Mouse (Mus musculus) left cerebral cortex, postnatal 36 days (tissue): ENCODE results near the gene Tubd1. TPM values are rescaled to one million over a fixed set of nuclear protein-coding genes. Genes with fewer than 3 reads are reported as not detected.

Experiments used
- DNase-seq, 2 experiments: peaks; one replicate each; pipeline ENCODE4 v3.0.0; 2021 to 2022; ENCODE audit warnings: low spot score in 2 of 2, mixed read lengths in 1 of 2
- intact Hi-C: fragments of 180-260 bp; cut with DNase I; formaldehyde crosslinking; loops from one replicate; pipeline ENCODE4 v1.15.1; 2025
- total RNA-seq, 2 experiments: library from RNA; stranded (reverse); gene quantifications; 2 replicates each; pipeline ENCODE4 v1.2.3; 2021

Tubd1 gene
- total RNA-seq, 2 experiments from 2014 or later = 5.3 to 6.1 TPM

DNA sequence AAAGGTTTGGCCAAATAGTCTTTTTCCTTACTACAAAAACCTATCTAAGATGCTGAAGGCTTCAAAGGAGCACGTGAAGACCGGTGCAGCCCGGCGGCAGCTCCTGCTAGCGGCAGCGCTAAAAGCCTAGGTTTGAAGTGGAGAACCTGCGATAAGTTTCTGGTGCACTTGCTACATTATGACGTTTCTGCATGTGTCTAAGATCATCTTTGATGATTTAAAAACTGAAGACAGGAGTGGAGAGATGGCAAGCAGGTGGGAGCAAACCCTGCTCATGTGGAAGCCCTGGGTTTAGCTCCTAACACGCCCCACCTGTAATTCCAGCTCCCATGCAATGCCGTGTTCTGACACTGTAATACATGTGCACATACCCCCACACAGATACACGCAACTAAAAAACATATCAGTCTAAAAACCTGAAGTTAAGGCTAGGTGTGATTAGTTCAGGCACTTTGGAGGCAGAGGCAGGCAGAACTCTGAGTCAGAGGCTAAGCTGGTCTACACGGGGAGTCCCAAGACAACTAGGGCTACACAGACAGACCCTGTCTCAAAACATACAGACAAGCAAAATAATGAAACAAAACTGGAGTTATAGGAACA lies 37.3 kb downstream of the Tubd1 start:
- DNase-seq = no peak
- intact Hi-C loops = no loop called here

DNA sequence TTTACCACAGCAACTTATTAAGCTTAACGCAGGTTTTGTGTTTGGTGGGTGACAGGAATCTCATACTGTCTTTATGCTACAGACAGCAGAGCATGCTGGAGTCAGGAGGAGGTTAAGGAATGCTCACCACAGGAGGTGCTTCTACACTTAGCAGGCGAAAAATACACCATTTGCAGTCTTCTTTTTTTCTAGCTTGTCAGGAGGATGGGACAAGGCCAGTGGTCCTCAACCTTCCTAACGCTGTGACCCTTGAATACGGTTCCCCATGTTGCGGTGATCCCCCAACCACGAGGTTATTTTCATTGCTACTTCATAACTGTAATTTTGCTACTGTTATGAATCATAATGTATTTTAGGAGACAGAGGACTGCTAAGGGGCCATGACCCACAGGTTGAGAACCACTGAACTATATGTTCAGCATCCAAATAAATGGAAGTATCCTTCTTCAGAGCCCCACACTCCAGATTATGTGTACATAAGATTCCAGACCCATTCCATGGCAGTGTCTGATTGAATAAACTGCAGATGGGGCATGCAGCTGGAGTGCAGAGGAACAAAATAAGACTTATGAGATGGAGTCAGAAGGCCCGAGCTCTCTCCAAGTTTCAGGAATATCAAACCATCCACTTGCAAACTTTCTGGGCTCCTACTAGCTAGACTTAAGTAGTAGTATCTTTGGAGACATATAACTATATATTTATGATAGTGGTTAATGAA lies 37.9 kb downstream of the Tubd1 start:
- no peak for DNase-seq
- intact Hi-C loops = no loop called here

DNA sequence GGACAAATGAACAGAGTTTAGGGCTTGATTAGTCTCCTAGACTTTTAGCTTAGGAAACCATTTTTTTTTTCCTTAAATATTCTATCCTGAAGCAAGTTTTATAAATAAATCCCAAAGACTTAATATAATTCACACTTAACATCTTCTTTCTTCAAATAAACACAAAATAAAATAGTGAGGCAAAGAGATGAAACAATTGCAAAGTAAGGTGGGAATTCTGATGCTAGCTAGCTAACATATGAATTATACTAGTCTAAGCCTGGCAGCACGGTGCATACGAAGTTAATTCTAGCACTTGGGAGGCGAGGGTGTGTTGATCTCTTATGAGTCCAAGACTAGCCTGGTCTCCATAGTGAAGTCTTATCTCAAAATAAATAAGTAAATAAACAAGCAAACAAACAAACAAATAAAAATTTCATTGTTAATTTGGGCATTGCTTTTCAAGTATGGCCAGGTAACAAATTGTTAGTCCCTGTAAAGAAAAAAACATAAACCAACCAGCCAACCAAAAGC lies 38.6 kb downstream of the Tubd1 start:
- DNase-seq = no peak
- intact Hi-C loops = no loop called here

DNA sequence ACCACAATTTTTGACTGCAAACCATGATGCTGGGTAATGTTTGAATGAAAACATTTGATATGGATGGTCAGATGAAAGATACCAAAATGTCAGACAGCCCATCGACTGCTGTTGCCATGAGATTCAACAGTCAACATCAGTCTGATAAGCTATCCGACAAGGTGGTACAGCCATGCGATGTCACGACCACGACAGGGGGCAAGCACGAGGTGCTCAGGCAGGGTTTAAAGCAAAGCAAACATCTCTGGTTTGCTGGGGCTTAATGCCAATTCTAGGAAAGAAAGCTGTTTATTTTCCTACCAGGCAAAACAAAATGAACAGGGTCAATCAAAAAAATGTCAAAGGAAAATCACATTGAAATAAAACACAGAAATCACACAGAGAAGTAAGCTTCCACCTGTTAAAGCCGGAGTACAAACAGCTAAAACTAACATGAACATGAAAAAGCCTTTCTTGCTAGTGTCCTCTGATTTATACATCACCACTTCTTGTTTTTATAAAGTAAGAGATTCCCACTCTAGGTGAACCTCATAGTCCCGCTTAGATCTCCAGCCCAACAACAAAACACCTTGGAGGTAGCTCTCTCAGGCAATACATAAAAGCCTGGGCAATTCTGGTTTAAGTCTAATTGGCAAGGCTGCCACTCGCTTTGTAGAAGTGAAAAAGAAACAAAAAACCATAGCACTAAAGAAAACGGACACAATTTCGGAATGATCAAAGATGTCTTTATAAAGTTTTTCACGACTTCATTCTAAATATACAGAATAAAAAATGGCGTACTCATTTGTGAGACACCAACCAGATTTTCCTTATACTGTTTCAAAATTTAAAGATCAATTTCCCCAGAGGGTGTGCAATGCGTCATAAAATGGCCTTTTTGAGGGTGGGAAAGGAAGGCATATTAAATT lies 39.5 kb downstream of the Tubd1 start:
- intact Hi-C loops = no loop called here
- DNase-seq = no peak

DNA sequence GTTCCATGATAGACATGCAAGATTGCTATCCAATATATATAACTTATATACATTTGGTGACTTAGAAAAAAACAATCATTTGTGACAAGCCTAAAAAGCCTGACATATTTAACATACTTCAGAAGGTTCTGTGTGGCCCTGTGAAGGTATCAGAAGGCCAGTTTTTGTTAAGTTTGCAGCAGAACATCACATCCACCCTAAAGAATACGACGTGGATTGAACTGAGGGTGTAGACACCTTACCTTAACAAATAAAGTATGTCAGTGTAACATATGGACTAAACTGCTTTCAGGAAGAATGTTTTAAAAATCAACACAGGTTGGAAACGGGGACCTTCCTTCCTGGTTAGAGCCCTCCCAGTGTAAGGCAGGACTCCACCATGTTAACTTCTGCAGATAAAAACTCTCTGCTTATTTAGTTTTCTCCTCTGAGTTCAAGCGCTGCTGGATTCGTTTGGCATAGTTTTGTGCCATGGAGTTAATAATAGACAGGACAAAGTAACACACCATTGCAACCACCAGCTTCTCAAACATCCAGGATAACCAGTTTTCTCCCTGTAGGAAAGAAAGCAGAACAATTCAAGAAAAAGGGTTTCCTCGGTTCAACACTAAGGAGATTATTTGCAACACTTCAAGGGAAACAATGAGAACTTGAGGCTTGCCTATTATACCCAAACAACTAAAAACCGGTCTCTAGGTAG lies 40.3 kb downstream of the Tubd1 start:
- intact Hi-C loops = no loop called here
- DNase-seq = no peak

DNA sequence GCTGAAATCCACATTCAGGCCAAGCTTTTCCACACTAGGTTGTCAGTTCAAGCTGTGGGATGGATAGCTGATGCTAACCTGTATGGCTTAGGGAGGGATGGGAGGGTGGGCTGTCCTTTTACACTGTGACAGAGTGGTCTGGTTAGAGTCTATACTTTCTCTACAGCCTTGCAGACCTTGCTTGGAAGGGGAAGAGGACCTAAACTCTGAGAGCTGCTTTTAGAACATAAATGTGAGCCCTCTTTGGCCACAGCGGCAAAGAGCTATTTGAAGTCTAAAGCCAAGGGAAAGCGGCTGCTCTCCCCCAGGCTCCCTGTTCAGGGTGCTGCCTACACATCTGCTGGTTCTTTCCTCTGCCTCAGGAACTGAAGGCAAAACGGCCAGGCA lies 40.8 kb downstream of the Tubd1 start:
- intact Hi-C loops = no loop called here
- no peak for DNase-seq

DNA sequence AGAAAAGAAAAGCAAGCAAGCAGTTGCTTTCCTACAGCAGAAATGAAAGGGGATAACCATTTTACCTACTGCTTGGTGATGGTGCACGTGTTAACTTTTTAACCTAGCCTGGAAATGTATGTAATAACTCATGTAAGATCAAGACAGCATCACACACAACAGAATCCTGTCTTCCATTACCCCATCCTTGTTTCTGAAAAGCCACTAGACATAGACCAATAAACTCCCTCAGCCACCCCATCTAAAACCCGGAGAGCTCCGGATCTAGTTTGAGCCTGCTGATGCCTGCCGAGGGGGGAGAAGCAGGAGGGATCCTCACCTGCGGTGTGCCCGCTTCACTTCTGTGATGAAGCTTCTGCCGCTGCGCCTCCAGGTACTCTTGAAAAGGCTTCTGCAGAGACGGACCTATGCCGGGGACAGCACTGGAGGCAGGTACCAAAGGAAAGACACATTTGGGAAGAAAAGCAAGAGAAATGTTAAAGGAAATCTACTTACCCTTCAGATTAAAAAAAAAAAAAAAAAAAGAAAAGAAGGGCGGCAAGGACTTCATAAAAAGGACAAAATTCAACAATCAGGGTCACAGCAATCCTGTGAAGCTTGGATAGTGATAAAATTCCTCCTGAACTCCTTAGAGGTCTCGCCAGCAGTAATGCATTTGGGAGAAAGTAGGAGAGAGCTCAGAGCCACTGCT lies 41.5 kb downstream of the Tubd1 start:
- DNase-seq = no peak
- intact Hi-C loops = no loop called here

DNA sequence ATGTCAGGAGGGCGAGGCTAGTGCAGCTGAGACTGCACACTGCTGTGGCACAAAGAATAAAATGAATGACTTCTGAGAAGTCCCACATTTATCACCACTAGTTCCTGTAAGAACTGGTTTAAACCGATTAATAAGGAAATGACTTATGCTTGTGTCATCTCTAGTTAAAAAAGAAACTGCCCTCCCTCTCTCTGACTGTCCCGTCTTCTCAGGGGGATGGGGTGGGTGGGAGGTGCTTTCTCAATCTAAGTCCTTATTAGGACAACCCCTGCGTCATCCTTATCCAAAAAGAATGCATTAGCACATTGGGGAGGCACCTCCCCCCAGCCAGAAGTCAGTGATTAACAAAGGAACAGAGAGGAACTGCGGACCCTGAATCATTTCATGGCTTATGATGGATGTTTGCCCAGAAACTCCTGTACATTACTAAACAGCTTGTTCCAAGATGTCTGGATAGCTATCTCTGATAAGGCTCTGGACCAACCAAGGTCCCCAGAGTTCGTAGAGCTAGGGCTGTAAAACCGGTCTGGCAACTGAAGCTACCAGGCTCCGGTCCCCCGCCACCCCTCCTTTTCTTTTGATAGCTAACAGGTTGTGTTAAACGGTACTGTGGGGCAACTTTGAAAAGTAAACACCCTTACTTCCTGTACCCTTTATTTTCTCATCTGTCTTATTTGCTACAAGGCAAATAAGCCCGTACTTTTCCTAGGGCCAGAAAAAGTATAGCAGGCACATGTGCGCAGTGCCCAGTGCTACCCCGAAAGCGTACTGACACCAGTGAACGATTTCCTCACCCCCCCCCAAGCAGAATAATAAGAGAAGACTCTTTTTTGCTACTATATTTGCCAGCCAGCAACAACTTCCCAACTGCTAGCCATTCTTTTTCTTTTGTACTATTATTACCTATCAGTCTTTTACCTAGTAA lies 42.3 kb downstream of the Tubd1 start:
- no peak for DNase-seq
- intact Hi-C loops = no loop called here

DNA sequence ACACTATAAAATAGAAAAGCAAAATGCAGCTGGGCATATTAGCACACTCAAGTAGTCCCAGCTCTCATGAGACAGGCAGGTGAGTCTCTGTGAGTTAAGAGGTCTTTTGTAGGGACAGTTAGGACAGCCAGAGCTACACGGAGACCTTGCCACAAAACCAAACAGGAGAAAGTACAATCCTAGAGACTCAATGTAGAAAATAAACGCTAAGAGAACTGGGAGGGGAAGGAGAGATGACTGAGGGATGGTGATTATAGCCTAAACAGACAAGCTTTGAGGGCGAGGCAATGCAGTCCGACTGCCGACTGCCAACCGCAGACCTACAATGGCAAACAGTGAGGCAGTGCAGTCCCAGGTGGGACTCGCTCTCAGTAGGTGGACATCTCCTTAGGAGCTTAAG lies 43.0 kb downstream of the Tubd1 start:
- intact Hi-C loops = no loop called here
- DNase-seq = no peak

DNA sequence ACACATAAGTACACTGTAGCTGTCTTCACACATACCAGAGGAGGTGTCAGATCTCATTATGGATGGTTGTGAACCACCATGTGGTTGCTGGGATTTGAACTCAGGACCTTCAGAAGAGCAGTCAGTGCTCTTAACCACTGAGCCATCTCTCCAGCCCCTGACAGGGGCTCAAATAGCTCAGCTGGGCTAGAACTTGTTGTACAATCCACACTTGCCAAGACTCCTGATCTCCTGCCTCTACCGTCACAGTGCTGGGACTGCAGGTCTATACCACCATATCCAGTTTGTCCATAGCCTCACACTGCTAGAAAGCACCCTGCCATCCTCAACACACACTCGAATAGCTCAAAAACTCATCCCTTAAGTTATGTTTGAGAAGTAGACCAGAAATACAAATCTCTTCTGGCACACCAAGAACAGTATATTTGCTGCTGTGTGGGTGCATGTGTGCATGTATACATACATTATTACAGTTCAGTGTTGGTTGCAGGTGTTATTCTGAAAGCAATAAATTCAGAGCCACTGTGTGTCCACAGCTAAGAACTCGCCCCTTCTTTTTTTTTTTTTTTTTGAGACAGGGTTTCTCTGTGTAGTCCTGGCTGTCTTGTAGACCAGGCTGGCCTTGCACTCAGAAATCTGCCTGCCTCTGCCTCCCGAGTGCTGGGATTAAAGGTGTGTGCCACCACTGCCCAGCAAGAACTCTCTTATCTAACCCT lies 44.0 kb downstream of the Tubd1 start:
- intact Hi-C loops = no loop called here
- DNase-seq = no peak

DNA sequence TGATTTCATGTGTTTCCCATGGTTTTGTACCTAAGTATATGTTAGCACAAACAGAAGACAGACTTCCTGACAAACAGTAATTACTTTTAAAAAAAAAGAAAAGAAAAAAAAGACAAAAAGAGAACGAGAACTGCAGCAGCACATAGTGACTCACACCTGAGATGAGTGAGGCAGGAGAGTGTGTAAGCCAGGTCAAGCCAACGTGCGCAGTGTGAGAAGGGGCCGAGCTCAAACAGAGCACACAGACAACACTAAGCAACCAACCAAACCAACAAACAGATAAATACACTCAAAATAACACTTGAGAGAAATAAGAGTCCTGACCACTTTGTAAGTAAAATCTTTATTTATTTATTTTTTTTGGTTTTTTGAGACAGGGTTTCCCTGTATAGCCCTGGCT lies 45.3 kb downstream of the Tubd1 start:
- intact Hi-C loops = no loop called here
- DNase-seq = no peak

DNA sequence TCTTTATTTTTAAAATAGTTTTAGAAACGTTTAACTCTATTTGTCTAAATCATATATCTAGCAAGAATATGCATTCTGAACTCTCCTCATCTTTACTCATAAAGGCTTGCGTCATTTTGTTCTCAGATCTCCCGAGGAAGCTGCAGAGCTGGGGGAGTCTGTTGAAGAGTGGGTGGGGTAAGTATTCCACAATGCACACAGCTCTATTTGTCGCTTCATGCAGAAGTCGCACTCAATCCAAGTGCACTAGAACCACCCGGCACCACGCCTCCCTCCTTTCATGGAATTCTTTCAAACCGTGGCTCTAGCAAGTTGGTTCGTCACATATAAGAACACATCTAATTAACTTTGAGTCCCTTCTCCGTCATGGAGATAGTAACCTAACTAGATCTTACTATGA lies 45.8 kb downstream of the Tubd1 start:
- intact Hi-C loops = no loop called here

DNA sequence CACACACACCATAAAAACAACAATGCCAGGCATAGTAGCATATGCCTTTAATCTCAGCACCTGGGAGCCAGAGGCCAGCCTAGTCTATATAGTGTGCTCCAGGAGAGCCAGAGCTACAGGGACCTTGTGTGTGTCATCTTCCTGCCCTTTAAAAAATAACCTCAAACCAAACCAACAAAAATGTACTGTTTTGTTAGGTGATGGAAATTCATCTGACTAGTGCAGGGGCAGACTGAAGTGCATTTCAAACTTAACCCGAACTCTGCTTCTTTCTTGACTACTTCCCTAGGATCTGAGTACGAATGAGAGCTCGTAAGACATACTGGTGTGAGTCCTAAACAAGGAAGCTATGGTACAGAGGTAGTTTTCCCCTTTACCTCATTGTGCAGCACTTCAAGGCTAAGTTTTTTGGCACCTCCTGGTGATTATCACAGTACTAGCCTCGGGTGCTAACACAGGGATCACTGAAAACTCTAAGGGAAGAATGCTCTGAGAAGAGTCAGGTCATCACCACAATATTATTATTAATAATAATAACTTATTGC lies 46.6 kb downstream of the Tubd1 start:
- intact Hi-C loops = no loop called here
- DNase-seq = no peak

More for the DNA sequence above, 45.8 kb downstream of the Tubd1 start:
- peak; percentile 22 to 35 for DNase-seq

DNA sequence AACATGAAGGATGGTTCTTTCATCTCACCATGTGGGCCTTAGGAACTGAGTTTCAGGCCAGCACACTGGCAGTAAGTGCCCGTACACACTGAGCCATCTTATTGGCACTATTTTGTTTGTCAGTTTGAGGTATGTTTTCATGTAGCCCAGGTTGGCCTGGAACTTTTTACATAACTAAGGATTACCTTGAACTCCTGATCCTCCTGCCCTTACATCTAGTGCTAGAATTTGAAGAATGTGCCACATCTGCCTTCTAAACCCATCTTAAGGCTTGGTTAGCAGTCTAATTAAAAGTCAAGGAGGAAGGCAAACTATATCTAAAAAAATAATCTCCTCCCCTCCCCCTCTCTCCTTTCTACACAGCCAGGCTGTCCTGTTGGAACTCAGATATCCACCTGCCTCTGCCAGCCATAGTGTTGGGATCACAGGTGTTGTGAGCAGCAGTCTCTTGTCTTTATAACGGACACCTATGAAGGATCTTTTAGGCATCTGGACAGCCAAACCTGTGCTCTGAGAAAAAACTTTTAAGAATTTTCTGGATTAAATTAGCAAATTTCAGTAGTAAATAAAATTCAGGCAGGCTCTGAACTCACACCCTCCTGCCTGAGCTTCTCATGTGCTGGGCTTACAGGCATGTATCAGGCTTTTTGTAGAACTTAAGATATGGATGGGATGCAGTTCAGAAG lies 47.3 kb downstream of the Tubd1 start:
- intact Hi-C loops = no loop called here
- no peak for DNase-seq

DNA sequence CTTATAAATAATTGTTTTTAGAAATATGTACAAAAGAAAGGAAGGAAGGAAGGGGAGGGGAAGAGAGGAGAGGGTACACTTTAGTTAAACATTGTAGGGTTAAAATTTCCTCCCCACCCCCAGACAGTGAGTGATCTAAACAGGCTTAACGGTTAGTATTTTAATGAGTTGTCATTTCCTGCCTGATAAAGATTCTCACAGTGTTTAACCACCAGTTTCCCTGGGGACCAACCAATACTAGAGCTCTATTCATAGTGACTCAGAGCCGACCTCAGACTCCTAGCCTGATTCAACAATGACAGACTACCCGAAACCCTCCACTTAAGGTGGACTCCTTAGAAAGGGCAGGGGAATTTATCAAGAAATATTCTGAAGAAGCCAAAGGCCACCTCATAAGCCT lies 48.2 kb downstream of the Tubd1 start:
- intact Hi-C loops = no loop called here
- no peak for DNase-seq

DNA sequence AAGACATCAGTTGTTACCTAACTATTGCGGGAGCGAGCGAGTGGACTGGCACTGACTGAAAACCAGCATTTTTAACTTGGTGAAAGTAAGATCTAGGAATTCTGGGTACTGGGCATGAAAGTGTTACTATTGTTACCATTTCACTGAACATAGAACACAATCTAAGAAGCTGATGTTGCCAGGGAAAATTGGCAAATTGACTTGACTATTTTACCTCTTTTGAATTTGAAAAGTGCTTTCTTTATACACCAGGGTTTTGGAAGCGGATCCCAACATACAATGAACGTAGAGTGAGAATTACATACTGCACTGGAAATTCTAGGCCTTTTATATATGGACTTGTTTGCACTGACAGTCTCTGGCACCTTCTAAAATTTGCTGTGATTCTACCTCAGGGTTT lies 48.7 kb downstream of the Tubd1 start:
- intact Hi-C loops = no loop called here
- no peak for DNase-seq
